Mouse (Mus musculus) small intestine, adult 2 months (tissue): ENCODE data around the gene Pla2g6.

Experiments used
- CTCF ChIP-seq: fragments of 200-500 bp; IDR thresholded peaks from 2 replicates; pipeline ENCODE4 v1.5.1; 2012; ENCODE audit warnings: low read depth, mild to moderate bottlenecking, control low read depth, inconsistent platforms, low read length, moderate library complexity, mixed read lengths; ENCODE audit not compliant: insufficient replicate concordance, insufficient read length; ENCODE audit errors: extremely low read depth
- POLR2A ChIP-seq: fragments of 200-500 bp; IDR thresholded peaks from 2 replicates; pipeline ENCODE4 v1.6.1; 2012; ENCODE audit warnings: low read depth, mild to moderate bottlenecking, control low read depth, inconsistent platforms, low read length, moderate library complexity

- TF ChIP-seq CTCF (no peak), POLR2A (no peak)
These were observed 85.5 kb downstream of the Pla2g6 start for GRCm38 (mm10) chr15:79242574-79243233.
